Mouse (Mus musculus) G1E (cell line): ENCODE measurements around the gene Itm2a. TPM values are rescaled to one million over a fixed set of nuclear protein-coding genes. Genes with fewer than 3 reads are reported as not detected.

ENCODE experiments used
- ATAC-seq: 2 replicates; pipeline ENCODE4 v1.8.0; 2016; ENCODE audit warnings: mild to moderate bottlenecking; ENCODE audit not compliant: insufficient number of reproducible peaks, poor library complexity, low FRiP score, severe bottlenecking; ENCODE audit errors: extremely low read depth
- DNase-seq: peaks from one replicate; pipeline ENCODE4 v3.0.0; 2012; ENCODE audit warnings: low spot score
- H3K27me3 ChIP-seq: 2 replicates; pipeline ENCODE4 v1.6.1; 2012; ENCODE audit warnings: mild to moderate bottlenecking, low read length, inconsistent platforms; ENCODE audit not compliant: insufficient read depth
- H3K36me3 ChIP-seq: replicated peaks from 2 replicates; pipeline ENCODE3; 2012; ENCODE audit warnings: mild to moderate bottlenecking, inconsistent platforms
- H3K4me1 ChIP-seq: 2 replicates; pipeline ENCODE4 v1.6.1; 2012; ENCODE audit warnings: low read depth, low read length, inconsistent platforms, mixed read lengths; ENCODE audit not compliant: insufficient read depth
- H3K4me3 ChIP-seq: 2 replicates; pipeline ENCODE4 v1.5.1; 2012; ENCODE audit warnings: low read depth, mild to moderate bottlenecking, inconsistent platforms, low read length, moderate library complexity, mixed read lengths
- H3K9me3 ChIP-seq: replicated peaks from 2 replicates; pipeline ENCODE4 v1.6.1; 2012; ENCODE audit warnings: inconsistent platforms
- CTCF ChIP-seq: IDR thresholded peaks from 2 replicates; pipeline ENCODE4 v1.5.1; 2012; ENCODE audit warnings: low read depth, low read length, inconsistent platforms, mixed read lengths
- GATA1 ChIP-seq: IDR thresholded peaks from 2 replicates; pipeline ENCODE4 v1.6.1; 2012; ENCODE audit warnings: borderline replicate concordance, low read length, inconsistent platforms, mixed read lengths
- GATA2 ChIP-seq: IDR thresholded peaks from 2 replicates; pipeline ENCODE4 v1.6.1; 2012; ENCODE audit warnings: low read depth, low read length, inconsistent platforms, borderline replicate concordance
- POLR2AphosphoS5 ChIP-seq: IDR thresholded peaks from 2 replicates; pipeline ENCODE4 v1.6.1; 2012; ENCODE audit warnings: low read depth, low read length, inconsistent platforms; ENCODE audit not compliant: insufficient replicate concordance
- TAL1 ChIP-seq: conservative IDR thresholded peaks from 2 replicates; pipeline ENCODE4 v1.6.1; 2012; ENCODE audit warnings: low read depth, low read length, inconsistent platforms, mixed read lengths
- polyA plus RNA-seq: library from polyadenylated mRNA; stranded (reverse); fragments of >175 nt; gene quantifications from 2 replicates; pipeline ENCODE4 v1.2.3, GENCODE M21; 2012
- total RNA-seq, 2 experiments: library from RNA; stranded (forward) in 1 of 2; stranded (reverse) in 1 of 2; fragments of 200-1000 nt in 1 of 2; fragments of >200 nt in 1 of 2; fragmentation: Nextera tagmentation in 1 of 2; gene quantifications; 2 replicates each; pipeline ENCODE4 v1.2.3; 2014 to 2017

The Itm2a gene
- total and polyA plus RNA-seq, 3 experiments: 0.13 to 11.9 (median 4.5) TPM

DNA sequence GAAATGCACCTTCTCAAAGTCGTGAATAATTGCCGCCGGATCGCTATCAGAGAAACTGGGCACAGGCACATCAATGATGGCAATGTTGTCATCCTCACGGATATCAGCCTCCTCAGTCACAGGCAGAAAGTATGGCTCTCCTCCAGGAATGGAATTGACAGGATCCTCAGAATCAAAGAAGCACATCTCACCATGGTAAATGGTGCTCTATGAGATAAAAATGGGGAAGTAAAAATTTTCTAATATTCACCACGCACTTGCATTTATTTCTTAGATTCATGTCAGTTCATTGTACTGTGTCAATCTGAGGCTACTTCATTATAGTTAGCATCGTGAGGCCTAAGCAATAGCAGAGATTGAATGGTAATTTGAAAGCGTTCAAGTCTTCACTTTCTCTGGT is 4.1 kb downstream of the Itm2a start:
- no peak for TF ChIP-seq CTCF
- no peak for TF ChIP-seq TAL1
- no peak for TF ChIP-seq GATA2
- TF ChIP-seq POLR2AphosphoS5: no peak
- no peak for TF ChIP-seq GATA1
- DNase-seq: no peak
- ATAC-seq: no peak

DNA sequence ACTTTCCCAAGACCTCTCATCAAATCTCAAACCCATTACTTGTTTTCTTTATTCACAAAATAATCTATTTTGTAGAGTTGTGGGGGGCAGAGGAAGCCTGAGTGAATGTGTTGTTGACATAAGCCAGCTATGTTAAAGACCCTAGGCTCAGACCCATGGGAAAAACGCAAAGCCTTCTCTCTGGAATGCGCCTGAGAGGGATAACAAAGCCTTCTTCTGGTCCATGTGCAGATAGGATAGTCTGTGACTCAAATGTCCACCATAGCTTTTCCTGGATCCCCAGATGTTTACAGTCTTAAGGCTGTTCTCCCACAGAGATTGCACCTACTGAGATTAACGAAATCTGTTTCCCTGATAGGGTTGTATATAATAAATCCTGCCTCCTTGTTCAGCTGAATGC is 9.9 kb downstream of the Itm2a start:
- no peaks in the 10 kb centered on the region for H3K27me3 ChIP-seq
- H3K36me3 ChIP-seq: no peaks in the 10 kb centered on the region
- no peaks in the 10 kb centered on the region for H3K4me1 ChIP-seq
- DNase-seq (no peak), ATAC-seq (no peak)
- TF ChIP-seq CTCF: no peak
- TF ChIP-seq TAL1: no peak
- no peak for TF ChIP-seq GATA2
- TF ChIP-seq GATA1: no peak
- TF ChIP-seq POLR2AphosphoS5: no peak
- H3K9me3 ChIP-seq: no peaks in the 10 kb centered on the region
- H3K4me3 ChIP-seq: no peak overlapping the region

More for the DNA sequence above, 4.1 kb downstream of the Itm2a start:
- H3K27me3 ChIP-seq: no peaks in the 10 kb centered on the region; the same call in 1 of the 2 replicates
- H3K9me3 ChIP-seq: no peaks in the 10 kb centered on the region
- no peaks in the 10 kb centered on the region for H3K36me3 ChIP-seq
- no peaks in the 10 kb centered on the region for H3K4me1 ChIP-seq
- no peak overlapping the region for H3K4me3 ChIP-seq

DNA sequence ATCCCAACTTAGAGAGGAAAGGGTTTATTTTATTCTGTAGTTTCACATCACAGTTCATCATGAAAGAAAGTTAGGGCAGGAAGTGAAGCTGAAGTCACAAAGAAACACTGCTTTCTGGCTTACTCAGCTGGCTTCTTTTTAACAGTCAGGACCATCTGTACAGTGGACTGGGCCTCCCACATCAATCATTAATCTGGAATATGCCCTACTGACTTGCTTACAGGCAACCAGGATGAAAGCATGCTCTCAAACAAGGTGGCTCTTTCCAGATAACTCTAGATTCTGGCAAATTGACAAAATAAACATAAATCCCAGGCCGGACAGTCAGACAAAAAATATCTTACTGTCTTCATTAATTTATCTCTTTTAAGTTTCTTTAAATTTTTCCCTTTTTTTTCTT is 27.8 kb downstream of the Itm2a start:
- Histone ChIP-seq H3K27me3 (no peaks in the 10 kb centered on the region; the same call in 1 of the 2 replicates), H3K36me3 (no peaks in the 10 kb centered on the region), H3K9me3 (no peaks in the 10 kb centered on the region), H3K4me1 (no peaks in the 10 kb centered on the region), H3K4me3 (no peak overlapping the region)
- TF ChIP-seq POLR2AphosphoS5: no peak
- no peak for ATAC-seq
- no peak for DNase-seq

Other genes with a start within 250 kb of the Itm2a start
- 1.3 and 1.8 TPM in 2 replicates for gene Gpr174, start 147.5 kb downstream of the Itm2a start, total RNA-seq (2014; fragmentation: Nextera tagmentation)
- gene Gpr174, start 147.5 kb downstream of the Itm2a start, total RNA-seq (2017): 10.4 and 11.0 TPM in 2 replicates
- gene Gpr174, start 147.5 kb downstream of the Itm2a start, polyA plus RNA-seq: 0.03 TPM in 1 of 2 replicates, not detected in the other